Mouse (Mus musculus): ENCODE measurements at regions not wholly inside any gene's neighbourhood (a gene's known extent, or its start where the extent isn't known, plus 50 kb on each side); places are given as distances from the start of the nearest gene placed in this dataset.

DNA sequence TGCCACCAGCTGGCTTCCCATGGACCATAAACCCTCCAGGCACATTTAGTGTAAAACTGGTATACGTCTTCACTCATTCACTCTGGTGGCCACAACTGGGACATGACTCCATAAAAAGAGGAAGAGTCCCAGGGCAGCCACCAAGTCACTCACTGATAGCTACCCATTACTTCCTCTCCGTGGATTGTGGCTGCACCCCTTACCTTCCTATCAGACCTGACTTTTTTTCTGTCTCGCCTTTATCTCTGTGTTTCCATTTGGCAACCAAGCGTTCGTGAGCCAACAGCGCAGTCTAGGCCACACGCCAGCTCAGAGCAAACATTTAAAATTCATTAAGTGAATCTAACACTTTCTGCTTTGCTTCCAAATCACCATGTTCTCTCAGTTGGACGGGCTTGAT lies 53.9 kb upstream of the Slc44a1 start:
- DNase-seq (ENCODE audit: low spot score in 2 of 2), result no peak

DNA sequence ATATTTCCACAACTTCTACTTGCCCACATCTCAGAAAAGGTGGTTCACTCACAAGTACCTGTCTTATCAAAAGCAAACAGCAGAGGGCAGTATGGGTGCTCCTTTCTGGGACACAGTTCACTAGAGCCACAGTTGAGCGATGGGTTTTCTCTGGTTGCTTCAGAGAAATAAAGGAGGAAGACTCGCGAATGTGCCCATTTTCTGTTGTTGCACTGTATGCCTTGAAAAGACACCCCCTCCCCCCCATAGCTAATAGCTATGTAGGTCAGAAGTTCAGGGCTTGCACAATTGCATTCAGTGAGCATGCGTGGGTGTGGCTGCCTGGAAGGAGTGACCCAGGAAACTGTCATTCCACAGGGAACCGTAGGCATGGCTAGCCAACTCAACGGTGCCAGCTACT lies 55.5 kb upstream of the Slc44a1 start:
- peak in 1 of 2 experiments; percentile 66 for DNase-seq (ENCODE audit: low spot score in 2 of 2)

DNA sequence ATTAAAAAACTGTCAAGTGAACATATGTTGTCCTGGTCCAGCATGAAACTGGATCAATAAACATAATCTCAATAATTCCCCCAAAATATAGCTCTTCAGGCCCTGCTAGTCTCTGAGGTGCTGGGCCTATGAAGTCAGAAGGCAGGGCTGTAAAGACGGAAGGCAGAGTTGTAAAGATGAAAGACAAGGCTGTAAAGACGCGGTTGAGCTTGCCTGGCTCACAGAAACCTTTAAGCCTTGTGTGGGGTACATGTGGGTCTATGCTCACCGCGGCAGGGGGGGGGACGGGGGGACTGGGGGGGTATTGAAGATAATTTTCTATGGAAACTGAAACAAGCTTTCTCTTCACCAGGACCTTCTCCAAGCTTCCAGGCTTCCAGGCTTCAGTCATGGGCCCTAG lies 56.1 kb upstream of the Slc44a1 start:
- DNase-seq (ENCODE audit: low spot score in 2 of 2), result no peak

DNA sequence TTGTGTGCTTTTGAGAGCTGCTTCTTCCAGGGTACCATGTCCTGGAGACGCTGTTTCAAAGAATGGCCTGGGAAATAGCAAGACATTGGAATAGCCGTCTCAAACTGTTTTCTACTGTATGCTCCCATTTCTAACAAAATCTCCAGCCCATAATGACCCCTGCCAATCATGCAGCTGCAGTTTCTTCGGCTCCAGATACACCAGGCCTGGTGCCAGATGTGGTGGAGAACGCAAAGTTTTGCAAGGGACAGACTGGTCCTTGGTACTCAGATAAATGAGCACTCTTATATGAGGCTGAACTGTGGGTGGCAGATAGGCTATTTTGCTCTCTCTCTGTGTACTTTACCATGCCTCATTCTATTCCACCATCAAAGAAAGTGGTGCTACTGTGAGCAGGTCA lies 58.2 kb upstream of the Slc44a1 start:
- DNase-seq (ENCODE audit: low spot score in 2 of 2), result no peak

- no peak for DNase-seq (ENCODE audit: low spot score in 2 of 2)
Observed at GRCm38 (mm10) chr4:53379855-53380254, 60.4 kb upstream of the Slc44a1 start.

DNA sequence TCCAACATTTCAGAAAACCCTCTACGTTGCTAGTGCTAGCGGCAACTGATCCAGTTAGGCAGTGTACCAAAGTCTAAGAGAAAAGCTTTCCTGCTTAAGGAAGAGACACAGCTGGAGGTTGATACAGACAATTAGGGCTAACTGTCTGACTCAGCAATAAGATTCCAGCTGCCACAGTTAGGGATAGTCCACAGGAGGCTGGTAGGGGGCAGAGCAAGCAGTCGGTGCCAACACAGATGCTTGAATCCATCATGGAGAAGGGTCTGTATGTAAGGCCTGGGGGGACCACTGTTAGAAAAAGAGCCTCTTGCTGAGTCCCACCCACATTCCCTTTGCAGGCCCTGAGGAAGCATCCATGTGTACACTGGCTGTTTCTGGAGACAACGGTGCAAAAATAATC lies 63.2 kb upstream of the Slc44a1 start:
- DNase-seq (ENCODE audit: low spot score in 2 of 2), result no peak

DNA sequence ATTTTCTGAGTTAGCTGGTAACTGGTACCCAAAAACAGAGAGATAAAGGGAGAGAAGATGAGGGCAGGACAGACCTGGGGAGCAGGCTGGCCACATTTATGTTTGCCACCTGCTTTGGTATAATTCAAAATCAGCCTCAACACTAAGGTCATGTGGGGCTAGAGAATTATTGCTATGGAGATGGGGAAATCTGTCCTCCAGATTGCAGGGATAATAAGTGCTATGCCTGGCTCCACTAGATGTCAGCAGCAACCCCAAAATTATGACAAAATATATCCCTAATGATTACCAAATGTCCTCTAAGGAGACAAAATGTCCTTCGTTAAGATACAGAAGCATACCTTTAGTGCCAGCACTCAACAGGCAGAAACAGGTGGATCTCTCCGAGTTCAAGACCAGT lies 83.8 kb upstream of the Slc44a1 start:
- no peak for DNase-seq (ENCODE audit: low spot score in 2 of 2)

DNA sequence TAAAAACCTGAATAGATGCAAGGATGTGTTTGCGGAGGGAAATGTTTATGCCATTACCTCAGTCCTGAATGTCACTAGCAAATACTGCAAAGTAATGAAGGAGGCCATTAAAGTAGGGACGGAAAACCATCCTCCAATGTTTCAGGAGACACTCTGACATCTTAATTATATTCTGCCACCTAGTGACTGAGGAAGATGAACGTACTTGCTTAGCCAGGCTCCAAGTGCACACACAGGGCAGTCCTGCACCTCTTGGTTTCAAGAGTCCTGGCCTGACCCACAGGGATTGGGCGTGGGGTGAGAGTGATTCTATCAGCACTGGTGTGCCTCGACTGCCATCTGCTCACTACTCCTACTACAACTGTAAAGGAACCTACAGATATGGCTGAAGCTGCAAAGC lies 85.3 kb upstream of the Slc44a1 start:
- peak in 1 of 2 experiments; percentile 20 for DNase-seq (ENCODE audit: low spot score in 2 of 2)

DNA sequence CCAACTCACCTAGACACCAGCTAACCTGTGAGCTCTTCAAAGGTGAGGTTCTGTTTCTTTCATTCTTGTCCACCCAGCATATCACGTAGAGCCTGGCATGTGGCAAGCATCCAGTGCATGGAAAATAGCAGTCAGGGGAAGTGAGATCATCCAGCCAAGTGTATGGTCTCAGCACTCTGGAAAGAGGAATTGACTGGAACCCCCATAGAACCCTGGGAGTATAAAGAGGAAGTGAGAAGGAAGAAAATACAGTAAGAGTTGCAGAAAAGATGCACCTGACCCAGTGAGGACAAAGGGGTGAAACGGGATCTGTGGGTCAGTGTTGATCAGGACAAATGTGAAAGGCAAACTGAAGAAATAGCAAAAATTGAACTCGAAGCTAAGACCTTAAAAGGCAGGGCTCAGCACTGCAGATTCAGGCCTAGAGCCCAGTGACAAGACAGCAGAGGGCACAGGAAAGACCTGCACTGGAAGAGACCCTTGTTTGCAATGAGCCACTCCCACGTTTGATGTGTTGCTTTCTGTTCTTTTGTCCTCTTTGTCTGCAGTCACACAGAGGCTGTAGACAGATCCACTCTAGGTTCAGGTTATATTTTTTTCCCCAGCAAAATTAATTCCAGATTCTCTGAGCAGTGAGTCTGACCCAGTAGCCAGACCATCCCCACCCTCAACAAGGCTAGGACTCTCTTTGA lies 86.7 kb upstream of the Slc44a1 start:
- no peak for DNase-seq (ENCODE audit: low spot score in 2 of 2)

DNA sequence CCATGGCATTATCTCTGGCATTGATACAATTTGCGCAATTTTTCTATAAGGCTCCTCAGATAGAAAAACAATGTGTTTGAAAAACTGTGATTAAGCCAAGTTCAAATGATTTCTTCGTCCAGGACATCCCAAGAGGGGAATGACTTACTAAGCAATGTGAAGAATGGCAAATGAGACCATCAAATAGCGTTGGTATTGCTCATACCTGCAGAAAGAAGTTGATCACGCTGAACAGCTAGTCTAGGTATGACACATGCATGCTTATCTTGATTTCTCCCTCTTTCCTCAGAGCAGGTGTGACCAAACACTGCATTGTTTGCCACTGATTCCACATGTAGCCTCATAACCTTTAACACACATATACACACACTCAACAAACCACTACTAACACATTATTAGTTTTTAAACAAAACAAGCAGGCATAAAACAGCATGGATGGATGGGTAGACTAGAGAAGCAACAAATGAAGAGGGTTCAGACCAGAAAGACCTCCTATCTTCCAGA lies 89.1 kb upstream of the Slc44a1 start:
- no peak for DNase-seq (ENCODE audit: low spot score in 2 of 2)

DNA sequence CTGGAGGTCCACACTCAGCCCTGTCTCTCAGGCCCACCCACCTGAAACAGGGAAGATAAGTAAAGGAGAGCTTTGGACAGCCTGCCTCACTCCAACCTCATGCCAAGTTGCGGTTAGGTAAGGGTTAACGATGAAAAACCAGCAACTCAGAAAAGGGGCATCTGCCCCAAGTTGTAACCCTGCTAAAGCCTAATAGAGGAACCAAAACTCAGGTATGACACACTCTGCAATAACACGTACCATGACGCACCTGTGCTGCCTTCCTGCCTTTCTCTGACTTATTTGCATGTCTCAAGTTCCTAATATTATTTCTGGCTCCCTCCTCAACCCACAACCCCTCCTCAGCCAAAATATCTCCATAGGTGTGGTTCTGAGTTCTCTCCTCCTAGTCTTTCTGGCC lies 94.9 kb upstream of the Slc44a1 start:
- DNase-seq (ENCODE audit: low spot score in 2 of 2), result no peak

DNA sequence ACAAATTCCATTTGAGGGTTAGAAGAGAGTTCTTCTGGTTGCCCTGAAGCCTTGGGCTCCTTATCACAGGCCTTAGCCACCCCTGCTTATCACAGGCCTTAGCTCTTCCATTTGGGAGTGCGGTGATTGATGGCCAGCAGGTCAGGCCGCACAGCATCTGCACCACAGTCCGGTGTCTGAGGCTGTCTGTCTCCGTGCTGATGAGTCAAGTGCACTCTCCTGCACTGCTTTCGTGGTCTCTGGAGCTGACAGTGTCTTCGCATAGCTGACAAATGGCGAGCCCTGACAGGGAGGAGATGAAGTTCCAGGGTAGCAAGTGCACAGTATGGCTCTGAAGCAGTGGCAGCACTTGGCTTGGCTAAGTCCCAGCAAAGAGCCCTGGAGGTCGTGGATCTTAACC lies 95.7 kb upstream of the Slc44a1 start:
- no peak for DNase-seq (ENCODE audit: low spot score in 2 of 2)

DNA sequence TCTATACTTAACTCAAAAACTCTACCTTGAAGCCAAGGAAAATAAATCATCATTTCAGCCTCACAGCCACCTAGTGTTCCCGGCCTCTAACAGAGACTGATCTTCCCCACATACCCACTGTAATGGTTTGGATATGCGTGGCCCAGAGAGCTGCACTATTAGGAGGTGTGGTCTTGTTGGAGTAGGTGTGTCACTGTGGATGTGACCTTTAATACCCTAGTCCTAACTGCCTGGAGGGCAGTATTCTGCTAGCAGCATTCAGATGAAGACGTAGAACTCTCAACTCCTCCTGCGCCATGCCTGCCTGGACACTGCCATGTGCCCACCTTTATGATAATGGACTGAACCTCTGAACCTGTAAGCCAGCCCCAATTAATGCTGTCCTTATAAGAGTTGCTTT lies 99.0 kb upstream of the Slc44a1 start:
- no peak for DNase-seq (ENCODE audit: low spot score in 2 of 2)

- DNase-seq (ENCODE audit: low spot score in 2 of 2), result no peak
Observed at GRCm38 (mm10) chr4:53340021-53340667, 100.1 kb upstream of the Slc44a1 start.

DNA sequence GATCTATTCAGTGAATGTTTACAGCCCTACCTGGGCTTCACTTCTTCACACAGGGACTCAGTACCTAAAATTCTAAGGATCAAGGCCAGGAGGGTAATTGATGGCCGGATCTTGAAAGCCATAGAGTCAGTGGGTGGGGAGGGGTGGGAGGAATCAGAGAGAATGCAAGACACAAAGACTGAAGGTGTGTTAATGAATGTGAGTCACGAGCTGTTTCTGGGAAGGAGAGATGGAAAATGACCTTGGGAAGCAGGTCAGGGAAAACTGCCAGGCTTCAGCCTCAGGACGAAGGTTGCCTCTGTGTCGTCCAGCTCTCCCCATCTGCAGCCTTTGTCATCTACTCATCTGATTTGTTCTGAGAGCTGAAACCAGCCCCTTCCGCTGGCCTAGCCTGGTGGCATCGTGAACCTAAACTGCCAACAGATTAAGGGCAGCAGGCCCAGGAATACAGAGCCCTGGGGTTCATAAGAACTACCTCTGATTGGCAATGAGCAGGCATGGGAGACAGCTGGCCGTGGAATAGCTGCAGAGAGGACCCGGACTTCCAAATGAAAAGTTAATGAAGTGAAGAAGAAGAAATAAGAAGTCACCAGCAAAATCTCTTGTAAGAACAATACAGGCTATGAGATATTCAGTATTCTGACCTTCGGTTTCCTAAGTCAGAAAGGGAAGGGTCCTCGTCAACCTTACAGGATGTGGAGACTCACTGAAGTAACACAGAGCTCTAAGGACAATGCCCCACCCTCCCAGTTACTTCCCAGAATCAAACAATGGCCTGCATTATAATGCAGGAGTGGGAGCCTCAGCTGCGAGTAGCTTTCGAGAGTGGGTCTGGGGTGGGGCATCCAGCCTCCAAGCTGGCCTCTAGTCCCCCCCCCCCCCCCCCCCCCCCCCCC lies 100.8 kb upstream of the Slc44a1 start:
- DNase-seq (ENCODE audit: low spot score in 2 of 2), result no peak

DNA sequence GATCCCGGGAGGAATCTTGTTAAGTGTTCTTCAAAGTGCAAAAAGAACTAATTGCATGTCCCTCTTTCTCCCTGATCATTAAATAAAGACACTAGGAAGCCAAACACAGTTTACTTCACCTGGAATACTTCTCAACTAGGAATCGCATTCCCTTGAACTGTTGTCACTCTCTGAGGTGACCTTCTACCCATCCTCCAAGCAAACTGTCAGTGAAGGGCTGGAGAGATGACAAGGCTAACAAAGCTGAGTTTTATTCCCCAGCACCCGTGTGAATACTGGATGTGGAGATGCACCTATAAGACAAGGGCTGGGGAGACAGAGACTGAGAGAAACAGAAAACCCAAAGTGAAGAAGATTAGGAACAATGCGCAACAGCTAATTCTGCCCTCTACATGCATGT lies 101.7 kb upstream of the Slc44a1 start:
- no peak for DNase-seq (ENCODE audit: low spot score in 2 of 2)

GRCm38 (mm10) chr4:53337784-53338183 lies 102.4 kb upstream of the Slc44a1 start:
- DNase-seq (ENCODE audit: low spot score in 2 of 2), result no peak

DNA sequence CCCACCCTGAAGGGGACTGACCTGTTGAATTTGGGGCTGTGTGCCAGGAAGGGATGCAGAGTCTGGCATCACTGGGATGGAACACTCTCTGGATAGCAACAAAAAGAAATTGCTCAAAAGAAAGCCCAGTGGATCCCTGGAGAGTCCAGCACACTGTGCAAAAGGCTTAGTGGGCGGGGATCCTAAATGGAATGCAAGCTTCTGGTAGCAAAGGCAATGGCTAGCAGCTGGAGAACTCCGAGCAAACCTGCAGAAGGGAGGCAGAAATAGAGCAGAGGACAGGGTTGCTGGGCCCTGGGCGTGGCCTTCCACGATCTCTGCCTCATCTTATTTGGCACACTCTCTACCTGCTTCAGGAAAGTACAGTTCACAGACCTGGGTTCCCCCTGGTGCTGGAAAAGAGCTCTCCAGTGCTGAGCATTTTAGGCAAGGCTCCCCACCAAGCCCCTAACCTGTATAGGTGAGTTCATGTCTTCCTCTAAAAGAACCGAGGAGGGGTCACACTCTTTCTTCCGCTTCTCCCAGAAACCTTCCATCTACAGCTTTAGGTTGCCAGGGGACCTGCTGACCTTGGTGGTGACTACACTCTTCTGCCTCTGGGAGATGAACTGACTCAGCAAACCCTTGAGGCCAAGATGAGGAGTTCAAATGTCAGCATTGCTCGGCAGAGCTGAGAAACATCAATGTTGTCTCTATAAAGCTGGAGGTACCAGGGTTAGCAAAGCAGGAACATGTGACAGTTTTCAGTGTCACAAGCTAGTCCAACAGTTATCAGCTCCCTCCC lies 112.6 kb upstream of the Slc44a1 start:
- no peak for DNase-seq (ENCODE audit: low spot score in 2 of 2)

DNA sequence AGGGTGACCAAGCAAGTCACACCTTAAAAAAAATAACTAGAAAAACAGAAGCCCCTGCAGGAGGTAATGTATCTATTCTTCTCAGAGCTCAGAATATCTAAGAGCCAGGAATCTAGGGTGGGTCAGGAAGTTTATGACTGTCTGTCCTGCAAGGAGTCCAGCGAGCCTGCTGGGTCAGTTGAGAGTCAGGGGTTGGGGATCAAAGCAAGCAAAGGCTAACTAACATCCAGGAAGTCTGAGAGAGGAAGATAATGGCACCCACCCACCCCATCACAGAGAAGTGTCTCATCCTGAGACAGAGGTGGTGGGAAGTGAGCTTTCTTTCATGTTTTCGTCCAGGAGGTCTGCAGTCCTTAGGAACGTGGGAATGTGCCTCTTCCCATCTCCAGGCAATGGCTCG lies 116.4 kb upstream of the Slc44a1 start:
- no peak for DNase-seq (ENCODE audit: low spot score in 2 of 2)

DNA sequence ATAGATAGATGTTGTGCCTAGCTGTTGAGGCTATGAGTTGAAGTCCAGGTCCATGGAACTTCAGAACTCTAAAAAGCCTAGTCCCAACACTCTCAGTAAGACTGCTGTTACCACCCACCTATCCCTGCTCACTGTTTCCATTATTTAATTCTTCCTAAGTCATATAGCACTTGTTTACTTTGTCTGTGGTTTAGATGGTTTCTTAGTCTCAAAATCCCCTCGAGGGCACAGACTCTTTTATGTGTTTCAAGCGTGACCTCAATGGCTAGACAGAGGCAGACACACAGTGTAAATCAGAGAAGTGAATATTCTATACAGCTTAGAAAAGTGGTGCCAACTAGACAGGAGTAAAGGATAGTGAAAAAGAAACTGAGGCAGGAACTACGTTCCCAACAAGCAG lies 117.0 kb upstream of the Slc44a1 start:
- DNase-seq (ENCODE audit: low spot score in 2 of 2), result no peak

DNA sequence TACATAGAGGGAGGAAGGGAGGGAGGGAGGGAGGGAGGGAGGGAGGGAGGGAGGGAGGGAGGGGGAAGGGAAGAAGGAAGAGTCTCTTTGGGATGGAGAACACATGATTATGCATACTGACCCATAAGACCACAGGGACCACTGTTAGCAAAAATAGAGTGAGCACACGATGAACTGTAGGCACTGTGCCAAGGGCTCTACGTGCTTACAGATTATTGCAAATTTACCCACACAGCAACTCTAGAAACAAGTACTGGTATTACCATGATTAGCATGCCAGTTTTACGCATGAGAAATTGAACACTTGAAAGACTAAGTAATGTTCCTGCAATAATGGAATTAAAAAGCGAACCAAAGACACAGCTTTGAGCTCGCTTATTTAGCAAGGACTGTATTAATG lies 117.7 kb upstream of the Slc44a1 start:
- no peak for DNase-seq (ENCODE audit: low spot score in 2 of 2)
